Mouse (Mus musculus): Measurements from ENCODE around the gene Gucy1b1. TPM values are rescaled to one million over a fixed set of nuclear protein-coding genes. Genes with fewer than 3 reads are reported as not detected.

Gene Gucy1b1
- 10 to 100 TPM in 1 of 2 experiments, 1 to 10 TPM in 1; 8.6 to 10.6 TPM for total RNA-seq (2021)
- long read RNA-seq, experiment 1, transcript Gucy1b1-201 (14 exons, 3,223 nt), result major isoform, 10 of 12 reads
- long read RNA-seq, experiment 1, partial matches to known transcripts, result 2 of 12 reads
- long read RNA-seq, experiment 1, other reads (novel, unspliced or antisense), result 0 of 12 reads
- long read RNA-seq, experiment 2, transcript Gucy1b1-201 (14 exons, 3,223 nt), result major isoform, 6 of 6 reads
- long read RNA-seq, experiment 2, partial matches to known transcripts, result 0 of 6 reads
- long read RNA-seq, experiment 2, other reads (novel, unspliced or antisense), result 0 of 6 reads

- DNase-seq, result peak; percentile 50
Observed at GRCm38 (mm10) chr3:82074201-82074851, at the start of gene Gucy1b1. Gucy1b1 (minus strand) TSS chr3:82074689.

DNA sequence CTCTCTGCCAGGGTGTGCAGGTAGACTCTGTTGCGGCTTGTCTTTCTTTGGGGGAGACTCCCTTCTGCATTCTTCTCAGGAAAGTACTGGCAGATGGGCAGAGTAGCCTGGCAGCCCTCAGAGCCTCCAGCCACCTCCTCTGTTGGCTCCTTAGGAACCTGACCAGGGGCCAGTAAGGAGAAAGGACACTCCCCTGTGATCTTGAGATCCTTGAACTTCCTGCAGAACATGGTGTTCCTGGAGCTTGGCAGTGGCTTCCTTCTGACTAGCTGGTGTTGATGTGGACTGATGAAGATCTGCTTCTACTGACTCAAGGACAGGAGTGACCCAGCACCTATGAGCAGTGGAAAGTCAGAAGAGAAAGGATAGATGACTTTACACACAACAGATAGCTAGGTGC lies 44.4 kb upstream of the Gucy1b1 start:
- DNase-seq, result no peak

GRCm38 (mm10) chr3:82112439-82112838 lies 38.0 kb upstream of the Gucy1b1 start:
- peak; percentile 6 for DNase-seq

DNA sequence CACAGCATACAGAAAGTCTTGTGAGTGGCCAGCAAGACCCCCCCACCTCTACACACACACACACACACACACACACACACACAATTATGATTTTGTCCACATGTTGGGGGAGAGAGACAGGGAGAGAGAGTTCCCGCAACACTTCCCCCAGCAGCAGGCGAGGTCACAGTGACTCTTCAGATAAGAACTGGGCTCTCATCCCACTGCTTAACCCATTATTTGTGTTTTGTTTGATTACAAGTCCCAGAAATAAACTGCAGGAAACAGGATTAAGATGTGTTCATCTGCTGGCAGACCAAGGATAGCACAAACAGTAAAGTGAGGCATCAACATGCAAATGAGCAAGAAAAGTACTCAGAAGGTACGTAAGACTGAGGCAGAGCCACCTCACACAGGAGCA lies 37.5 kb upstream of the Gucy1b1 start:
- no peak for DNase-seq

GRCm38 (mm10) chr3:82108951-82109350 lies 34.5 kb upstream of the Gucy1b1 start:
- DNase-seq, result no peak

DNA sequence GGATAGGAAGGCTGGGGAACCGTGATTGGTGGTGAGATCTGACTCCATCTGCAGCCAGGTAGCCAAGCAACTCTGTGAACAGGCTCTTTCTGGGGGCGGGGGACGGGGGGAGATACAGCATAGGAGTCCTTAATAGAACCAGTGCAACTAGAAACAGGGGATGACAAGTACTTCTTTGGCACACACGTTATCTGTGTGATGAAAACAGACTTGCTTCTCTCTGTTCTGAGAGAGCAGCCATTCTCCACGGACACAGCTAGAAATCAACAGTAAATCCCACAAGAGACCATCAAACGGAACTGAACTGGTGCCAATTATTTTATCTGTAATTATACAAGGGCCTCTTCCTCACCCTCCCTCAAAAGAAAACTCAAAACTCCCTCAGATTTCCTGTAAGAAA lies 29.7 kb upstream of the Gucy1b1 start:
- no peak for DNase-seq

DNA sequence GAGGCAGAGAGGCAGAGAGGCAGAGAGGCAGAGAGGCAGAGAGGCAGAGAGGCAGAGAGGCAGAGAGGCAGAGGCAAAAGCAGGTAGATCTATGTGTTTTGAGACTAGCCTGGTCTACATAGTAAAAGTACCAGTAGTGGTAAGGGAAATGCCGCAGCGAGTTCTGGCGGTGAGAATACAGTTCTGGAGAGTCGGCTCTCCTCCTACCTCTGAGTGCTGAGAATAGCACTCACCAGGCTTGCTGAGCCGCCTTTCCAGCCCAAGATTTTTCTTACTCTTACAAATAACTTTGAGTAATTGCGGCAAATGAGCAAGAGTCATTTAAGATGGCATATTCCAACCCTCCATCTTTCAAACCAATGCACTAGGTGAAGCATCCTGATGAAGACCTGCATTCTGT lies 24.6 kb upstream of the Gucy1b1 start:
- DNase-seq, result no peak

GRCm38 (mm10) chr3:82096801-82097200 lies 22.3 kb upstream of the Gucy1b1 start:
- no peak for DNase-seq

DNA sequence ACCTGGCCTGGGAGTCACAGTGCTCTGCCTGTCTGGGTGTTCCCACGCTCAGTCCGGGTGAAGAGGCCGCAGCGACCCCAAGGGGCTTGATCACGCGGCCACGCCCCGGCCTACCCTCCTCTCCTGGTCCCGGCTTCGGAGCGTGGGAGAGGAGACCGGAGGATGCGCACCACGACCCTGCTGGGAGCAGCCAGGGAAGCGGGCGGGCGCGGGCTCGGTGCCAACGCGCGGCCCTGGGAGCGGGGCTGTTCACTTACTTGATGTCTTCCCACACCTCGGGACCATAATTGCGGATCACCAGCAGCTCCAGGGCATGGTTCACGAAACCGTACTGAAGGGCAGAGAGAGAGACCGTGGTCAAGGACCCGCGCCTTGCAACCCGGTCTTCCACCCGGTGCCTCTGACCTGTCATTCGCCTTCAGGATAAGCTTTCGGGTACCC lies 728 bp downstream of the Gucy1b1 start:
- DNase-seq, result peak; percentile 57

DNA sequence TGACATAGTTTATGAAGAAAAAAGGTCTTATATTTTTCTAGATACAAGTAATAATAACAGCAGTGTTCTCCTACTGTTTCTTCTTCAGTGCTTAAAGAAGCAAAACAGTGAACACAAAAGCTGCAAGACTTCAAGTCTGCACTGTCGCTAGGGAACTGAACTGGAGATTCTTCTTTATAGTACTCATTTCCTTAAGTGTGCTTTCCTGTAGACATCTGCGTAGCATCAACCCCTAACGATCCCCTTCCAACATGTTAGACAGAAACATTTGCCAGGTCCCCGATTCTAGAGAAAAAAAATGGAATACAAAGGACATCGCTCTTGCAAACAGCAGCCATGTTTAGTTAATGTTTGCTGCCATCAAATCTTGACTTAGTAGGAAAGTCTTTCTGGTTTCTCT lies 6.7 kb downstream of the Gucy1b1 start:
- no peak for DNase-seq

DNA sequence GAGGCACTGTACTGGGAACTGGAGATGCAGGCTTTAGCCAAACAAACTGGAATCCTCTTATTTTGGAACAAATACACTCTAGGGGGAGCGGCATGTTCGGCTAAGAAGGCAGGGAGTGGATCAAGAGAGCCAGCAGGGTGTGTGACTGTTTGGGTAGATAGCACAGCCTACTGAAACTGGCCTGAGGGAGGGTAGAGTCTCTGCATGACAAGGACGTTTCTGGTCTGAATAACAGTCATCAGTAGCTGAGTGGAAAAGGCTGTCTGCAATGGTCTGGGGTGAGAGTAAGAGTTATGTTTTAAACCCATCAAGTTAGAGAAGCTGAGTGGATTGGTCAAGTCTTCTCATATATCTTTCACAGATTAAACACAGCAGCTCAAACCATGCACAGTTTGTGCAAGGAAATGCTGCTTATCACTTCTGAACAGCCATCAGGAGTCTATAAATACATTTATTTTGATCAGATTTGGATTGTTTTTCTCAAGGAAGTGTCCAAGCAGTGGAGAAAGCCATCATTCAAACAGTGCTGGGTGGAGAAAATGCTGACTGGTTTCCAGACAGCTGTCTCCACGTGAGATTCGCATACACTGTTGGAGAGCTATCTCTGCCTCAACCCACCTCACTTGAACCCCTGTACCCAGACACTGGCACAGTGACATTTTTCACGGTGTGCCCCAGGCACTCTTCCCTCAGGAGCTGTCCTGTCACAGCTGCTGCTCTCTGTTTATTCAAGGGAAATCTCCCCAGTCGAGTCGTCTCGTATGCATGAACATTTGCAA lies 12.9 kb downstream of the Gucy1b1 start:
- DNase-seq, result no peak

DNA sequence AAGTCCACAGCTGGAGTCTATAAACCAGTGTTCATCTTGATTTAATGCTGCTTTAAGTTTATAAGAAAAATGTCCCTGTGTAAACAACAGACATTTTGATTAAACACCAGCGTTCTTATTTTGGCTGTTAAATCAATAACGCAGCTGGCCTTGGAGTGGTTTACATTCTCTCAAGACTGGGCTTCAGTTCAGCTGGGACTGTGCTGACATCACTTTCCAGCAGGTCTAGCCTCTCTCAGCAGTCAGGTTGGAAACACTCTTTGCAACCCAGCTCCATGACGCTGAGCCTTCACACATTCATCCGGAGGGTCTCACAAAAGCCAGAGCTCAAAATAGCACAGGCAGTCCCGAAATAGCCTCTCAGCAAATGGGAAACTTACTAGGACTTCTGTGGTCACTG lies 17.3 kb downstream of the Gucy1b1 start:
- DNase-seq, result no peak

DNA sequence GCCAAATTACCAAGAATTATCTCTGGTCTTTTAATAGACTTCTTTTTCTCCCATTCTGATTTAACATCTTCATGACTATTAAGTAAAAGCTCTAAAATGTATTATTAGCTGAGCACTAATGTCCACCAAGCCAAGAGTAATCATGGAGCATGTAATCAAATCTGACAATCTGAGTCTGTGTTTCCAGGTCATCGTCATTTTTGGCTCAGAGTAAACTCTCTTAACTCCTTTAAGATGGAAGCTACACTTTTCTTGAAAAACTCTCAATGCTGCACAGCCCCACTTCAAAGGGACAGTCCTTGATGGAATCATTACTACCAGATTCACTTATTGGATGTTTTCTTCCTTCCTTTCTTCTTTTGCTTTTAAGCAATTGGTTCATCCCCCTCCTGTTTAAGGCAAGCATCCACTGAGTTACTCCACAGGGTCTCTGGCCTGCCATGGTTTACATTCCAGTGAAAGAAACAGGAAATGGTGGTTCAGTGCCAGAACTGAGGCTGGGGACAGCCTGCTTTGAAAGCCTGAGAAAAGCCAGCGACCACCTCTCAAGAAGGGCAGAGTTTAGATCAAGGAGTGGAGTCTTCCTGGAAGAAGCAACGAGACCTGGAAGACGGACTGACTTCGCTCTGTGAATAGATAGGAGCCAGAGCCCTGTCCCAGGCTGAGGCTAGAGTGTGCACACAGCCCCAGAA lies 20.1 kb downstream of the Gucy1b1 start:
- no peak for DNase-seq

- no peak for DNase-seq
Observed at GRCm38 (mm10) chr3:82052029-82052428, 22.5 kb downstream of the Gucy1b1 start.

DNA sequence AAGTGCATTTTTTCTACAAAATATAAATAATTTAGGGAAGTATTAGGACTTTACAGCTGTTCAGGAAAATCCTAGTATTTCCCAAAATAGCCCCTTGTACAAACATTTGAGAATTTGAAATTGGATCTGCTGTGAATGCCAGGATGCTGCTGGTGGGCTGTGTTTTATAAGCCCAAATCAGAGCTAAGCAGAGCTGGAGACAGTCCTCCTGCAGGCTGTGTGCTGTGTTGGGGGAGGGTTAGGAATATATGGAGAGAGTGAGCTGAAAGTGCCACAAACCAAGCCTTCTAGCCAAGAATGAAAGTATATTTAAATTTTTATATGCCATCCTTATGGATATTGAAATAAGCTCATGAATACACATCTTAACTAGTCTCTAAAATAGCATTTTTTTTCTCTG lies 23.0 kb downstream of the Gucy1b1 start:
- DNase-seq, result no peak

- DNase-seq, result no peak
Observed at GRCm38 (mm10) chr3:82048681-82049080, 25.8 kb downstream of the Gucy1b1 start.

- DNase-seq, result no peak
Observed at GRCm38 (mm10) chr3:82048078-82048477, 26.4 kb downstream of the Gucy1b1 start.

- DNase-seq, result peak; percentile 53
Observed at GRCm38 (mm10) chr3:82047100-82047753, 27.3 kb downstream of the Gucy1b1 start.

GRCm38 (mm10) chr3:82046087-82046486 lies 28.4 kb downstream of the Gucy1b1 start:
- DNase-seq, result no peak

DNA sequence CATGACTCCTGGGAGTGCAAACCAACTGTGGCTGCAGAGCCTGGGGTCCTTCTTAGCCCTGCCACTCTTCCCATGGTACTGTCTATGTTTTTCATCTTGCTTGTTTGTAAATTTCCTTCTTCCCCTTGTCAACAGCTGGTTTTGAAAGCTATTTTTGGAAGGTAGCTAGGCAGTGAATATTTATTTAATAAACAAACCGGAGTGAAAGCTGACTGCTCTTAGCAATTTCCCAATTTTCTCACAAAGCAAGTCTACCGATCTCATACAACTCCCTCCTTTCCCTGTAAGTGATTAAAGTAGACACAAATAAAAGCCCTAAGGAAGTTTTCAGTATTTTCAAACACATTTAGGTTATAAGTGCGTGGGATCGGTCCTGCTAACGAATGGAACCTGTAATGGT lies 29.6 kb downstream of the Gucy1b1 start:
- DNase-seq, result no peak

DNA sequence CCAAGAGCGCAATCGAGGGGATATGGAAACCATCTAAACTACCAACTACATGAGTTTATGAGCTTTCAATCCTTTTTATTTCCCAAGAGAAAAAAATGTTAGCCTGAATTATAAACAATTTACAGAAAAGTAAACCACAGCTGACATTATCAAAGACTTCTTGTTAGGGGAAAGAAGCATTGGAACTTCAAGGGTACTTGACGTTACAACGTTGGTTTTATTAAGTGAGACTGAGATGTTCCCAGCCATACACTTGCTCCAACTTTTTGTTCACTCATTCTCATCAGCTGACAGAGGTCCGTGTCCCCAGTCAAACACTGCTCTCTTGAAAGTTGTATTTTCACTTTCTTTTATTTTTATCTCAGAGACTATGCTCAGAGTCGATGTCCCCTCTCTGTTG lies 30.8 kb downstream of the Gucy1b1 start:
- no peak for DNase-seq
